ENCODE assay signal across 8 mouse cellular contexts in the genomic region with DNA sequence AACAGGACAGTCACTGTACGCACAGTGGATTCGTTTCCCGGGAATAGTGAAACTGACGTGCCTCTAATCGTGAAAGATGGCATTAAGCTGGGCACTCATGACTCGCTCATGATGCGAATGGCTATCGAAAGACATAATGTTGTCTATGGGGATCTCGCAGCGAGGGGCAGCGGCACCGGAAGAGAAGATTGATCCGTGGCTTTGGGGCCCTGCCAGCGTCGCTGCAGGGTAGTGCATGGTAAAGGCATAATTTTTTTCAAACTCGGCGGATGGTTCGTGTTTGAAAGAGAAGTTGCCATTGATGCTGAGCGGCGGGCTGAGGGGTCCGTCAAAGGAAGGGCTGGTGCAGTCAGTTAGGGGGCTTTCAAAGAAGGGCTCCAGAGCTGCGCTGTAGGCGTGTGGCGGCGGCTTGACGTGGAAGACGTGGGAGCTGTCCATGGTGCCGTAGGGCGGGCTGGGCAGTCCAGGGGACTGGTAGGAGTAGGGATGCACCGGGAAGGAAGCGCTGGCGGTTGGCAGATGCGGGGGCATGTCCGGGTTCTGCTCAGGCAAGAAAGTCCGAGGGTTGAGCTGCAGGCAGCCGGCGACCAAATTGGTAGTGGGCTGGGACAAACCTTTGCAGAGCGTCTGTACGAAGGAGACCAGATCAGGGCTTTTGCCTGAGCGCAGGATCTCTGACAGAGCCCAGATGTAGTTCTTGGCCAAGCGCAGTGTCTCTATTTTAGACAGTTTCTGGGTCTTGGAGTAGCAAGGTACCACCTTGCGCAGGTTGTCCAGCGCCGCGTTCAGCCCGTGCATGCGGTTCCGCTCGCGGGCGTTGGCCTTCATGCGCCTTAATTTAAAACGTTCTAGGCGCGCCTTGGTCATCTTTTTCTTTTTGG. TPM values are rescaled to one million over a fixed set of nuclear protein-coding genes. Genes with fewer than 3 reads are reported as not detected.
DNase-seq lines count a peak whose midpoint lies in the region; ATAC-seq and TF ChIP-seq lines count a peak whose summit lies in the region.

No protein-coding gene starts in this region.

- no peaks in the 10 kb centered on the region for H3K36me3 ChIP-seq in embryonic facial prominence, embryonic 12.5 days
- H3K36me3 ChIP-seq in heart, embryonic 15.5 days = no peaks in the 10 kb centered on the region
- H3K36me3 ChIP-seq in liver, postnatal 0 days (replicated peaks; ENCODE audit: insufficient read depth, low read length) = no peaks in the 10 kb centered on the region
- no peaks in the 10 kb centered on the region for H3K36me3 ChIP-seq in neural tube, embryonic 12.5 days

- peaks cover 61% of the 10 kb centered on the region for H3K27me3 ChIP-seq in embryonic facial prominence, embryonic 12.5 days
- peaks cover 68% of the 10 kb centered on the region for H3K27me3 ChIP-seq in heart, embryonic 15.5 days
- peaks cover 55% of the 10 kb centered on the region for H3K27me3 ChIP-seq in liver, postnatal 0 days (ENCODE audit: insufficient read depth, low read length)
- H3K27me3 ChIP-seq in neural tube, embryonic 12.5 days (replicated peaks) = peaks cover 41% of the 10 kb centered on the region

- no peaks in the 10 kb centered on the region for H3K9me3 ChIP-seq in embryonic facial prominence, embryonic 12.5 days
- H3K9me3 ChIP-seq in heart, embryonic 15.5 days (replicated peaks) = no peaks in the 10 kb centered on the region
- H3K9me3 ChIP-seq in liver, postnatal 0 days (ENCODE audit: low read length) = no peaks in the 10 kb centered on the region
- H3K9me3 ChIP-seq in neural tube, embryonic 12.5 days = no peaks in the 10 kb centered on the region

- TF ChIP-seq CTCF in liver, postnatal 0 days (IDR thresholded peaks at IDR 0.05; ENCODE audit: low read depth) = no peak

- WGBS in embryonic facial prominence, embryonic 12.5 days = 2% methylated on average over 55 of the region's 55 CpGs
- WGBS in heart, embryonic 15.5 days = 4% methylated on average over 55 of the region's 55 CpGs
- 4% methylated on average over 55 of the region's 55 CpGs for WGBS in liver, postnatal 0 days (ENCODE audit: insufficient replicate concordance)
- WGBS in neural tube, embryonic 12.5 days = 2% methylated on average over 55 of the region's 55 CpGs

- 0 out of 2 replicates have a peak, but pooled peaks cover 5% of the 10 kb centered on the region for H3K4me1 ChIP-seq in embryonic facial prominence, embryonic 12.5 days
- peaks cover 13% of the 10 kb centered on the region for H3K4me1 ChIP-seq in heart, embryonic 15.5 days (replicated peaks)
- H3K4me1 ChIP-seq in liver, postnatal 0 days (ENCODE audit: insufficient read depth) = peaks cover 5% of the 10 kb centered on the region; the same call in 1 of the 2 replicates
- H3K4me1 ChIP-seq in neural tube, embryonic 12.5 days = peaks cover 15% of the 10 kb centered on the region

- no peak overlapping the region for H3K9ac ChIP-seq in embryonic facial prominence, embryonic 12.5 days
- H3K9ac ChIP-seq in heart, embryonic 15.5 days = no peak overlapping the region
- no peak overlapping the region for H3K9ac ChIP-seq in liver, postnatal 0 days (replicated peaks)
- H3K9ac ChIP-seq in neural tube, embryonic 12.5 days = peak overlapping the region; percentile 54

- peak; percentile 3 for DNase-seq in 3134 (ENCODE audit: extremely low read depth, insufficient read length, low spot score)
- DNase-seq in adrenal gland, postnatal 4 days (ENCODE audit: low spot score in 2 of 2) = peak; percentile 58 to 71
- DNase-seq in kidney, postnatal 10 days = peak; percentile 93
- peak; percentile 81 for DNase-seq in liver, postnatal 0 days
- peak; percentile 56 for DNase-seq in thymus, postnatal 14 days

- peak; percentile 64; the same call in 1 of the 2 replicates for ATAC-seq in embryonic facial prominence, embryonic 12.5 days (ENCODE audit: insufficient number of reproducible peaks, insufficient read depth, low FRiP score, low TSS enrichment)
- peak; percentile 85; the same call in 1 of the 2 replicates for ATAC-seq in heart, embryonic 15.5 days (replicated peaks; ENCODE audit: insufficient number of reproducible peaks, insufficient read depth, low FRiP score, low read depth)
- peak; percentile 51; the same call in 1 of the 2 replicates for ATAC-seq in liver, postnatal 0 days
- ATAC-seq in neural tube, embryonic 12.5 days (ENCODE audit: low FRiP score, low read depth) = peak; percentile 45

- H3K4me3 ChIP-seq in embryonic facial prominence, embryonic 12.5 days = peak overlapping the region; percentile 33
- H3K4me3 ChIP-seq in heart, embryonic 15.5 days = peak overlapping the region; percentile 55
- peak overlapping the region; percentile 44 for H3K4me3 ChIP-seq in liver, postnatal 0 days (ENCODE audit: low read depth, low read length)
- peak overlapping the region; percentile 44 for H3K4me3 ChIP-seq in neural tube, embryonic 12.5 days

- TF ChIP-seq EP300 in liver, postnatal 0 days (IDR thresholded peaks at IDR 0.05; ENCODE audit: low read depth) = no peak

- H3K4me2 ChIP-seq in embryonic facial prominence, embryonic 12.5 days (replicated peaks) = peak overlapping the region; percentile 64
- peak overlapping the region; percentile 89 for H3K4me2 ChIP-seq in heart, embryonic 15.5 days
- H3K4me2 ChIP-seq in liver, postnatal 0 days (ENCODE audit: low read depth, low read length) = peak overlapping the region; percentile 76
- peak overlapping the region; percentile 70 for H3K4me2 ChIP-seq in neural tube, embryonic 12.5 days (replicated peaks)

- no peak overlapping the region for H3K27ac ChIP-seq in embryonic facial prominence, embryonic 12.5 days
- no peak overlapping the region for H3K27ac ChIP-seq in heart, embryonic 15.5 days
- H3K27ac ChIP-seq in liver, postnatal 0 days (ENCODE audit: low read depth) = no peak overlapping the region
- peak overlapping the region; percentile 32; the same call in 1 of the 2 replicates for H3K27ac ChIP-seq in neural tube, embryonic 12.5 days

RNA-seq across cellular contexts. Expression of a gene that starts 2.4 kb away (rescaled TPM):
- total RNA-seq in adrenal gland, postnatal 4 days (2021) = 1 to 10 TPM; 1.1 to 1.4 TPM
- polyA plus RNA-seq in embryonic facial prominence, embryonic 12.5 days (2016; fragmentation: Nextera tagmentation; extraction: Ambion mirVana) = 17.3 and 19.1 TPM in 2 replicates
- polyA plus RNA-seq in heart, embryonic 15.5 days (2015; fragmentation: Nextera tagmentation; extraction: Ambion mirVana) = 0.08 TPM in 1 of 2 replicates, not detected in the other
- polyA plus RNA-seq in liver, postnatal 0 days (2015; fragmentation: Nextera tagmentation; extraction: Ambion mirVana) = not detected in 2 replicates
- 46.3 and 60.2 TPM in 2 replicates for polyA plus RNA-seq in neural tube, embryonic 12.5 days (2016; fragmentation: Nextera tagmentation; extraction: Ambion mirVana)

RNA-seq across cellular contexts. Expression of a gene that starts 2.4 kb away (rescaled TPM):
- 1 to 10 TPM; 1.7 to 2.1 TPM for total RNA-seq in adrenal gland, postnatal 4 days (2021)
- polyA plus RNA-seq in embryonic facial prominence, embryonic 12.5 days (2016; fragmentation: Nextera tagmentation; extraction: Ambion mirVana) = 2.0 and 2.3 TPM in 2 replicates
- polyA plus RNA-seq in heart, embryonic 15.5 days (2015; fragmentation: Nextera tagmentation; extraction: Ambion mirVana) = 0.42 and 1.7 TPM in 2 replicates
- 5.9 and 6.6 TPM in 2 replicates for polyA plus RNA-seq in liver, postnatal 0 days (2015; fragmentation: Nextera tagmentation; extraction: Ambion mirVana)
- 1.8 and 2.1 TPM in 2 replicates for polyA plus RNA-seq in neural tube, embryonic 12.5 days (2016; fragmentation: Nextera tagmentation; extraction: Ambion mirVana)

Comparison
In these comparisons a context has a peak if more than half of its experiments do, and no peak if none do; other contexts are left out.
1. DNase-seq: peak in every context shown above with its lines; median percentile 93 in kidney, postnatal 10 days; 81 in liver, postnatal 0 days; 64 in adrenal gland, postnatal 4 days; 56 in thymus, postnatal 14 days; 3 in 3134.
2. RNA of a gene that starts 2.4 kb away (polyA plus RNA-seq): 46.3 to 60.2 TPM in neural tube, embryonic 12.5 days and 17.3 to 19.1 TPM in embryonic facial prominence, embryonic 12.5 days; 0.08 TPM in heart, embryonic 15.5 days and not detected in liver, postnatal 0 days; every median in the first group is over 10 times any median in the second.
3. Peak in every context shown above with its lines, with median percentiles within 50 percentile points of each other: ATAC-seq, H3K4me2 ChIP-seq and H3K4me3 ChIP-seq.